Mouse (Mus musculus) CH12.LX (cell line): Measurements from ENCODE around the gene Gdap1l1.

Experiments used
- CHD1 ChIP-seq: IDR thresholded peaks from 2 replicates; pipeline ENCODE4 v1.6.1; 2012; ENCODE audit warnings: low read depth, low read length, improper control_type of control experiment, inconsistent platforms
- EP300 ChIP-seq: IDR thresholded peaks from 2 replicates; pipeline ENCODE4 v1.6.1; 2011; ENCODE audit warnings: low read length, improper control_type of control experiment
- GABPA ChIP-seq: IDR thresholded peaks from 2 replicates; pipeline ENCODE4 v1.6.1; 2012; ENCODE audit warnings: low read depth, low read length, improper control_type of control experiment, inconsistent platforms; ENCODE audit not compliant: insufficient replicate concordance
- HCFC1 ChIP-seq: IDR thresholded peaks from 2 replicates; pipeline ENCODE4 v1.6.1; 2012; ENCODE audit warnings: low read depth, mild to moderate bottlenecking, inconsistent platforms, low read length, improper control_type of control experiment
- POLR2A ChIP-seq: IDR thresholded peaks from 2 replicates; pipeline ENCODE4 v1.6.1; 2011; ENCODE audit warnings: low read depth, mild to moderate bottlenecking, improper control_type of control experiment, low read length
- TCF12 ChIP-seq: IDR thresholded peaks from 2 replicates; pipeline ENCODE4 v1.6.1; 2014; ENCODE audit warnings: low read depth, mild to moderate bottlenecking, inconsistent platforms, low read length, improper control_type of control experiment

DNA sequence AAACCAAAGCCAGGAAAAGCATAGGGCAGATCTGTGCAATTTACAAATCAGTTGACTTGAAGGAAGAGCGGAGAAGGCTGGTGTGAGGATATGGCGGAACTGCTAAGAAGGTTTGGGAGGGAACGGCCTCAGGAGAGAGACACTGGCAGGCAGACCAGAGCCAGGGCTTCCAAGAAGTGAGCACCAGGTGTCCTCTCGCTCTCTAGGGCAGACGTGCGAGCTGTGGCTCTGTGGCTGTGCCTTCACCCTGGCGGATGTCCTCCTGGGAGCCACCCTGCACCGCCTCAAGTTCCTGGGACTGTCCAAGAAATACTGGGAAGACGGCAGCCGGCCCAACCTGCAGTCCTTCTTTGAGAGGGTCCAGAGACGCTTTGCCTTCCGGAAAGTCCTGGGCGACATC, 15.1 kb downstream of the Gdap1l1 start:
- TF ChIP-seq EP300: no peak
- TF ChIP-seq HCFC1: no peak
- no peak for TF ChIP-seq GABPA
- no peak for TF ChIP-seq CHD1
- TF ChIP-seq TCF12: no peak
- TF ChIP-seq POLR2A: no peak
